Mouse (Mus musculus) ES-Bruce4 (cell line): ENCODE results near the gene Gm26741.

ENCODE experiments used
- CTCF ChIP-seq: IDR thresholded peaks from one replicate; pipeline ENCODE4 v1.8.1; 2011; ENCODE audit warnings: low read depth, low read length
- EP300 ChIP-seq: IDR thresholded peaks from 2 replicates; pipeline ENCODE4 v1.6.1; 2011; ENCODE audit warnings: low read depth, low read length; ENCODE audit not compliant: insufficient read depth
- POLR2A ChIP-seq: IDR thresholded peaks from one replicate; pipeline ENCODE4 v1.8.1; 2011; ENCODE audit warnings: low read length; ENCODE audit not compliant: insufficient read depth

DNA sequence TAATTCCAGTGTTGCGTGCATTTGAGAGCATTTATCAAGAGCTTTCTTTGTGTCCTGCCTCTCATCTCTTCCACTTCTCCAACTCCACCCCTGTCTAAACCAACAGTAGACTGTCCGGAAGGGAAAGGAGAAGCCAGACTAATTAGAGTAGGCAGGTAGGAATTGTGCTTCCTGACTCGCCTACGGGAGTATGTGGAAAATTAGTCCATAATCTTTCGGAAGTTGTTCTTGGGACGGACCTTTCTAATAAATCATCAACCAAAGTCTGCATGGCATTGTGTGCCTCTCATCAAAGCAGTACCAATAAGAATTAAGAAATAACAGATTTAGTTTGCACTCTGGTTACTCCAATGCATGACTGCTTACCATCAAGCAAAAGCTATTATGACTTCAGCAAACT, 24.5 kb downstream of the Gm26741 start:
- TF ChIP-seq CTCF = no peak
- TF ChIP-seq POLR2A = no peak
- TF ChIP-seq EP300 = no peak
